Mouse (Mus musculus) CH12.LX (cell line): ENCODE measurements at regions not wholly inside any gene's neighbourhood (a gene's known extent, or its start where the extent isn't known, plus 50 kb on each side); places are given as distances from the start of the nearest gene placed in this dataset.

Experiments
- DNase-seq: peaks from one replicate; pipeline ENCODE4 v3.0.0-alpha.2; 2013; ENCODE audit errors: extremely low read depth
- H3K27ac ChIP-seq: 2 replicates; pipeline ENCODE4 v1.5.1; 2012; ENCODE audit warnings: low read depth, mild to moderate bottlenecking, control low read depth, moderate library complexity; ENCODE audit not compliant: insufficient read depth
- H3K27me3 ChIP-seq: replicated peaks from 2 replicates; pipeline ENCODE3; 2012; ENCODE audit warnings: inconsistent platforms
- H3K36me3 ChIP-seq, 2 experiments: replicated peaks in 1 of 2; 2 replicates each; pipeline versions ENCODE3 to v1.6.1; 2012; ENCODE audit warnings: inconsistent platforms in 1 of 2, low read length in 1 of 2, mild to moderate bottlenecking in 1 of 2, mixed read lengths in 1 of 2, moderate library complexity in 1 of 2; ENCODE audit not compliant: control insufficient read depth in 1 of 2, insufficient read depth in 1 of 2
- H3K4me1 ChIP-seq, 2 experiments: 2 replicates each; pipeline ENCODE4 v1.6.1; 2012; ENCODE audit warnings: inconsistent platforms in 1 of 2, moderate library complexity in 1 of 2; ENCODE audit not compliant: insufficient read depth in 2 of 2, control insufficient read depth in 1 of 2
- H3K4me2 ChIP-seq: 2 replicates; pipeline ENCODE4 v1.6.1; 2012; ENCODE audit warnings: low read depth, mild to moderate bottlenecking, control low read depth; ENCODE audit not compliant: poor library complexity, insufficient read depth, severe bottlenecking
- H3K4me3 ChIP-seq, 3 experiments: fragments of 150-350 bp in 1 of 3; sonication (generic) in 1 of 3; replicated peaks in 1 of 3; 2 replicates each; pipeline versions ENCODE3 to v1.5.1; 2011 to 2012; ENCODE audit warnings: low read depth in 2 of 3, low read length in 2 of 3, mild to moderate bottlenecking in 2 of 3, moderate library complexity in 2 of 3, control low read depth in 1 of 3, improper control_type of control experiment in 1 of 3, inconsistent platforms in 1 of 3, mixed read lengths in 1 of 3; ENCODE audit not compliant: poor library complexity in 1 of 3
- H3K79me2 ChIP-seq: replicated peaks from 2 replicates; pipeline ENCODE4 v1.6.1; 2012; ENCODE audit warnings: mild to moderate bottlenecking, moderate library complexity; ENCODE audit not compliant: control insufficient read depth, poor library complexity, insufficient read depth, severe bottlenecking; ENCODE audit errors: extremely low read depth
- H3K9ac ChIP-seq: 2 replicates; pipeline ENCODE4 v1.6.1; 2012; ENCODE audit warnings: low read depth, mild to moderate bottlenecking, control low read depth, moderate library complexity; ENCODE audit not compliant: insufficient read depth
- H3K9me3 ChIP-seq: replicated peaks from 2 replicates; pipeline ENCODE3; 2012; ENCODE audit warnings: low read length, inconsistent platforms, mixed read lengths
- BHLHE40 ChIP-seq: IDR thresholded peaks from 2 replicates; pipeline ENCODE4 v1.6.1; 2011; ENCODE audit warnings: mild to moderate bottlenecking, low read depth, low read length, improper control_type of control experiment
- CHD1 ChIP-seq: IDR thresholded peaks from 2 replicates; pipeline ENCODE4 v1.6.1; 2012; ENCODE audit warnings: low read depth, low read length, improper control_type of control experiment, inconsistent platforms
- CHD2 ChIP-seq: IDR thresholded peaks from 2 replicates; pipeline ENCODE4 v1.6.1; 2011; ENCODE audit warnings: low read length, improper control_type of control experiment
- CTCF ChIP-seq, 2 experiments: IDR thresholded peaks in 1 of 2; conservative IDR thresholded peaks in 1 of 2; 2 replicates each; pipeline ENCODE4 v1.5.1; 2011 to 2012; ENCODE audit warnings: low read depth in 2 of 2, low read length in 2 of 2, improper control_type of control experiment in 1 of 2, inconsistent platforms in 1 of 2, mild to moderate bottlenecking in 1 of 2, moderate library complexity in 1 of 2
- ELF1 ChIP-seq: IDR thresholded peaks from 2 replicates; pipeline ENCODE4 v1.6.1; 2014; ENCODE audit warnings: low read depth, mild to moderate bottlenecking, inconsistent platforms, low read length, improper control_type of control experiment
- EP300 ChIP-seq: IDR thresholded peaks from 2 replicates; pipeline ENCODE4 v1.6.1; 2011; ENCODE audit warnings: low read length, improper control_type of control experiment
- ETS1 ChIP-seq: conservative IDR thresholded peaks from 2 replicates; pipeline ENCODE4 v1.6.1; 2012; ENCODE audit warnings: low read depth, mild to moderate bottlenecking, inconsistent platforms, low read length, improper control_type of control experiment, moderate library complexity
- GABPA ChIP-seq: IDR thresholded peaks from 2 replicates; pipeline ENCODE4 v1.6.1; 2012; ENCODE audit warnings: low read depth, low read length, improper control_type of control experiment, inconsistent platforms; ENCODE audit not compliant: insufficient replicate concordance
- IRF4 ChIP-seq: IDR thresholded peaks from 2 replicates; pipeline ENCODE4 v1.6.1; 2014; ENCODE audit warnings: low read depth, mild to moderate bottlenecking, inconsistent platforms, low read length, improper control_type of control experiment
- MAFK ChIP-seq: IDR thresholded peaks from 2 replicates; pipeline ENCODE4 v1.6.1; 2011; ENCODE audit warnings: low read length, improper control_type of control experiment; ENCODE audit not compliant: insufficient replicate concordance
- NRF1 ChIP-seq: IDR thresholded peaks from 2 replicates; pipeline ENCODE4 v1.6.1; 2014; ENCODE audit warnings: low read depth, mild to moderate bottlenecking, inconsistent platforms, low read length, improper control_type of control experiment, moderate library complexity
- POLR2A ChIP-seq: IDR thresholded peaks from 2 replicates; pipeline ENCODE4 v1.6.1; 2011; ENCODE audit warnings: low read depth, mild to moderate bottlenecking, improper control_type of control experiment, low read length
- RCOR1 ChIP-seq: conservative IDR thresholded peaks from 2 replicates; pipeline ENCODE4 v1.6.1; 2012; ENCODE audit warnings: low read depth, mild to moderate bottlenecking, inconsistent platforms, low read length, improper control_type of control experiment
- SIN3A ChIP-seq: IDR thresholded peaks from 2 replicates; pipeline ENCODE4 v1.6.1; 2012; ENCODE audit warnings: low read length, improper control_type of control experiment, inconsistent platforms
- UBTF ChIP-seq: IDR thresholded peaks from 2 replicates; pipeline ENCODE4 v1.6.1; 2012; ENCODE audit warnings: low read depth, mild to moderate bottlenecking, inconsistent platforms, low read length, improper control_type of control experiment, moderate library complexity
- USF1 ChIP-seq: IDR thresholded peaks from 2 replicates; pipeline ENCODE4 v1.6.1; 2014; ENCODE audit warnings: low read depth, mild to moderate bottlenecking, inconsistent platforms, low read length, improper control_type of control experiment
- ZC3H11A ChIP-seq: IDR thresholded peaks from 2 replicates; pipeline ENCODE4 v1.6.1; 2012; ENCODE audit warnings: low read depth, mild to moderate bottlenecking, inconsistent platforms, low read length, improper control_type of control experiment
- dilution Hi-C: fragments of 300-500 bp; cut with MboI; formaldehyde crosslinking; loops from 2 replicates; pipeline ENCODE4 v1.14.3; 2020; ENCODE audit warnings: low sequenced_read_pairs; ENCODE audit not compliant: extremely low pct_unique_long_range_greater_than_20kb, extremely low pct_ligation_motif_present
- in situ Hi-C: fragments of 300-500 bp; cut with MboI; formaldehyde crosslinking; loops from 3 replicates; pipeline ENCODE4 v1.14.3; 2019; ENCODE audit warnings: low sequenced_read_pairs, low pct_ligation_motif_present, low pct_unique_long_range_greater_than_20kb, mixed read lengths

GRCm38 (mm10) chr10:96841128-96841527 is 224.3 kb downstream of the Btg1 start:
- no peak for DNase-seq
- Histone ChIP-seq H3K79me2 (no peaks in the 10 kb centered on the region), H3K9ac (no peak overlapping the region), H3K9me3 (no peaks in the 10 kb centered on the region), H3K36me3 (no peaks in the 10 kb centered on the region), H3K4me2 (no peak overlapping the region), H3K4me3 (no peak overlapping the region), H3K27me3 (no peaks in the 10 kb centered on the region), H3K27ac (no peak overlapping the region), H3K4me1 (peaks cover 0 to 3% of the 10 kb centered on the region in 2 experiments; a peak in 1 of 4 replicates)
- dilution Hi-C loops (no loop called here), in situ Hi-C loops (no loop called here)
- TF ChIP-seq BHLHE40, result no peak

GRCm38 (mm10) chr10:96841956-96842355 is 225.2 kb downstream of the Btg1 start:
- Histone ChIP-seq H3K9ac (no peak overlapping the region), H3K27ac (no peak overlapping the region), H3K4me3 (no peak overlapping the region), H3K27me3 (no peaks in the 10 kb centered on the region), H3K4me2 (no peak overlapping the region), H3K4me1 (peaks cover 0 to 3% of the 10 kb centered on the region in 2 experiments; a peak in 1 of 4 replicates), H3K79me2 (no peaks in the 10 kb centered on the region), H3K9me3 (no peaks in the 10 kb centered on the region), H3K36me3 (no peaks in the 10 kb centered on the region)
- no peak for DNase-seq
- dilution Hi-C loops (no loop called here), in situ Hi-C loops (no loop called here)
- TF ChIP-seq MAFK, result no peak
- no peak for TF ChIP-seq EP300
- TF ChIP-seq USF1, result no peak
- TF ChIP-seq ELF1, result no peak
- no peak for TF ChIP-seq UBTF
- TF ChIP-seq IRF4, result no peak
- no peak for TF ChIP-seq ETS1
- TF ChIP-seq BHLHE40, result no peak
- no peak for TF ChIP-seq ZC3H11A
- TF ChIP-seq POLR2A, result no peak
- no peak for TF ChIP-seq NRF1

GRCm38 (mm10) chr10:96845906-96846305 is 229.1 kb downstream of the Btg1 start:
- Histone ChIP-seq H3K9ac (no peak overlapping the region), H3K4me1 (no peaks in the 10 kb centered on the region), H3K27me3 (no peaks in the 10 kb centered on the region), H3K79me2 (no peaks in the 10 kb centered on the region), H3K36me3 (no peaks in the 10 kb centered on the region), H3K4me3 (no peak overlapping the region), H3K4me2 (no peak overlapping the region), H3K27ac (no peak overlapping the region)
- DNase-seq, result no peak
- dilution Hi-C loops (no loop called here), in situ Hi-C loops (no loop called here)
- no peak for TF ChIP-seq CHD1
- TF ChIP-seq GABPA, result no peak
- TF ChIP-seq RCOR1, result no peak
- no peak for TF ChIP-seq CTCF (conservative IDR thresholded peaks at IDR 0.05 in 1 of 2, IDR thresholded peaks at IDR 0.05 in 1 of 2; ENCODE audit: low read depth in 2 of 2, low read length in 2 of 2)
- no peak for TF ChIP-seq SIN3A
- TF ChIP-seq BHLHE40, result no peak
- no peak for TF ChIP-seq CHD2
- TF ChIP-seq, all 38 proteins: peak for 0
- no peaks in the 10 kb centered on the region for H3K9me3 ChIP-seq
